Mouse (Mus musculus): ENCODE measurements around the gene Smarcd3. TPM values are rescaled to one million over a fixed set of nuclear protein-coding genes. Genes with fewer than 3 reads are reported as not detected.

Smarcd3 gene
- polyA plus RNA-seq, 1 experiment from 2014 or later, result 170 TPM

DNA sequence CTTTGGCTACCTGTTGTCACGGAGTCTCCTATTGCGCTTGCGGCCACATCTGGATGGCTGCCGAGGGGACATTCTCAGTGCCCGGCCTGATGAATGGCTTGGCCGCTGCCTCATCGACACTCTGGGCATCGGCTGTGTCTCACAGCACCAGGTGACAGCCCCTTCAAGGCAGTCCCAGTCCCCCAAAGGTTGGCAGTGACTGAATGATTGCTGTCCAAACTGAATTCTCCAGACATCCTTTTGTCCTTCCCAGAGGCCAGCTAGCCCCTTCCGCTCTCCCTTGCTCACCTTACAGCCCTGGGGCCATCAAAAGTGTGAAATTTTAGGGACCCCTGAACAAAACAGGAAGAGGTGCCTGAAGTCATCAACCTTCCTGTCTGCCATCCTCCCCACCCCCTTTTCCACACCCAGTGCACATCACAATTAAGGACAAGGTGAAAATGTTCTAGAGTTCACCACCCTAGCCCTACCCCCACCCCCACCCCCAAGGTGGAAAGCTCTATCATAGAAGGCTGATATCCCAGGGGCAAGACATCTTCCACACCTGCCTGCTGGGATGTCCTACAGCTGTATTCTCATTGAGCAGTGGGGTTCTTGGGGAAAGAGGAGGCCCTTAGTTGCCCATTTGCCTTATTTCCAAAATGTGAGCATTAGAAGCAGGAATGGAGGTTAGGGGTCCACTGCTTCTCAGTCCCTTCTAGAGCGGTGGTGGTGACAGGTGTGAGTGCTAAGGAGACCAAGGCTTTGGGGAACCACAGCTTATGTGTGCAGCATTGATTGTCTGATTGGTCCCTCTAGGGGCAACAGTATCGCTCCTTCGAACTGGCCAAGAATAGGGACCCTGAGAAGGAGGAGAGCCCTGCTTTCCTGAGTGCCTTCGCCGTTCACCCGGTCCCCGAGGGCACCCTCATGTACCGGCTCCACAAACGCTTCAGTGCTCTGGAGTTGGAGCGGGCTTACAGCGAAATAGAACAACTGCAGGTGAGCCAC, 34.4 kb downstream of the Smarcd3 start:
- H3K9me3 ChIP-seq (replicated peaks; ENCODE audit: control insufficient read depth, low read length), result no peaks in the 10 kb centered on the region
- H3K4me2 ChIP-seq (ENCODE audit: low read length), result no peak overlapping the region
- 90% methylated on average over 20 of the region's 20 CpGs for WGBS
- H3K4me1 ChIP-seq (ENCODE audit: control insufficient read depth, insufficient read depth, low read length), result peaks cover 16% of the 10 kb centered on the region
- ATAC-seq (no peak), DNase-seq (ENCODE audit: low spot score) (no peak)
- H3K4me3 ChIP-seq (ENCODE audit: low read depth, low read length), result no peak overlapping the region
- H3K27ac ChIP-seq (ENCODE audit: low read depth, low read length), result no peak overlapping the region
- no peak overlapping the region for H3K9ac ChIP-seq (ENCODE audit: low read length)
- peaks cover 64% of the 10 kb centered on the region for H3K36me3 ChIP-seq (ENCODE audit: control insufficient read depth, insufficient read depth, low read length)
- H3K27me3 ChIP-seq (replicated peaks; ENCODE audit: control insufficient read depth, insufficient read depth, low read length), result no peaks in the 10 kb centered on the region

DNA sequence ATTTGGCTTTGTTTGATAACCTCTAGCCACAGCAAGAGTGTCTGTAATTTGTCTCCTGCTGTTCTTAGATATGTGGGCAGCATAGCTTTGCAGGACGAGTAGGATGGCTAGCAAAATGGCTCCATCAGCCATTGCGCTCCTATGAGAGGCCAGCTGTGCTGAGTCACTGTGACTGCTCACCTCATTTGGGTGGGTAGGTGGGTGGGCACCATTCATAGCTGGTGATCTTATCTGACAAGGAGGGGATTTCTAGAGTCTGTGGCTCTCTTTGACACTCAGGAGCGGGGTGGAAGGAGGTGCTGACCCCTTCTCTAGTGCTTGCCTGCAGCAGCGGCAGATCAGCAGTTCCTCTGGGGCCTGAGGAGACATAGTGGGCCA, 37.0 kb downstream of the Smarcd3 start:
- H3K27ac ChIP-seq (ENCODE audit: low read depth, low read length), result peak overlapping the region; percentile 80; the same call in 1 of the 2 replicates
- peak overlapping the region; percentile 79 for H3K4me3 ChIP-seq (ENCODE audit: low read depth, low read length)
- H3K27me3 ChIP-seq (replicated peaks; ENCODE audit: control insufficient read depth, insufficient read depth, low read length), result no peaks in the 10 kb centered on the region
- 27% methylated on average over 4 of the region's 4 CpGs for WGBS
- H3K9ac ChIP-seq (ENCODE audit: low read length), result peak overlapping the region; percentile 88
- H3K36me3 ChIP-seq (ENCODE audit: control insufficient read depth, insufficient read depth, low read length), result peaks cover 38% of the 10 kb centered on the region
- H3K4me2 ChIP-seq (ENCODE audit: low read length), result peak overlapping the region; percentile 93
- H3K9me3 ChIP-seq (replicated peaks; ENCODE audit: control insufficient read depth, low read length), result no peaks in the 10 kb centered on the region
- ATAC-seq (peak; percentile 12; the same call in 1 of the 2 replicates), DNase-seq (ENCODE audit: low spot score) (no peak)
- peaks cover 16% of the 10 kb centered on the region for H3K4me1 ChIP-seq (ENCODE audit: control insufficient read depth, insufficient read depth, low read length)

DNA sequence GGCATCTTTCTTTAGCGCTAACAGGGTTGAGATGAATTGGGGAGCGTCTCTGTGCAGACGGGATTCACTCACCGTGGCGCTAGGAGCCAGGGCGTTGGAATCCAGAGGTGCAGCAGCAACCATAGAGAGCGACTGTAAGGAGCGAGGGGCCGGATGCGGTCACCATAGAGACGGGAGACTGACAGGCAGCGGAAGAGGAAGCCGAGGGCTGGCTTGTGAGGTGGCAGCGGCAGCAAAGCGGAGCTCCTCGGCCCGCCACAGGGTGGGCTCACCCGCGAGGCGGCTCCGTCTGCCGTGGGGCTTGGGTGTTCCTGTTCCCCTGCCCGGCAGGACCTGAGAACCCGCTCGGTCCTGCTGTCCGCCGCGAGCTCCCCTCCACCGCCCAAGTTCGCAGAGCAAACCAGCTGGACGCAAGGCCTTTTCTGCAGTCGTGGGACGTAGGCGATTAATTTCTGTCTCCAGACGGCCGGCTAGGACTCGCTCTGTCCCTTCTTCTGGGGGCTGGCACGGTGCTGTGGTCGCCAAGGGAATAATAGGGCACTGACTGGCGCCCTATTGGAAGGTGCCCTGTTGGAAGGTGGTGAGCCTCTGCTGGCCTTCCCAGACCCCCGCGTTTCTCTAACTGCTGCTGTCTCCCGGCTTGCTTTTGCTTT, 37.5 kb downstream of the Smarcd3 start, which contains the start of gene Chpf2:
TSS of gene Chpf2 (plus strand) at position 195 of the 653 bp plus-strand sequence.
- H3K9ac ChIP-seq (ENCODE audit: low read length), result peak within 1 kb of the TSS; percentile 88
- H3K4me2 ChIP-seq (ENCODE audit: low read length), result peak within 1 kb of the TSS; percentile 93
- DNase-seq (ENCODE audit: low spot score) (peak; percentile 94), ATAC-seq (peak; percentile 95)
- H3K9me3 ChIP-seq (replicated peaks; ENCODE audit: control insufficient read depth, low read length), result no peaks in the 10 kb centered on the region
- H3K4me3 ChIP-seq (ENCODE audit: low read depth, low read length), result peak within 1 kb of the TSS; percentile 79
- H3K27me3 ChIP-seq (replicated peaks; ENCODE audit: control insufficient read depth, insufficient read depth, low read length), result no peaks in the 10 kb centered on the region
- H3K36me3 ChIP-seq (ENCODE audit: control insufficient read depth, insufficient read depth, low read length), result peaks cover 32% of the 10 kb centered on the region
- peak within 1 kb of the TSS; percentile 80 for H3K27ac ChIP-seq (ENCODE audit: low read depth, low read length)
- under 1% methylated on average over 43 of the region's 43 CpGs for WGBS
- H3K4me1 ChIP-seq (ENCODE audit: control insufficient read depth, insufficient read depth, low read length), result peaks cover 16% of the 10 kb centered on the region

DNA sequence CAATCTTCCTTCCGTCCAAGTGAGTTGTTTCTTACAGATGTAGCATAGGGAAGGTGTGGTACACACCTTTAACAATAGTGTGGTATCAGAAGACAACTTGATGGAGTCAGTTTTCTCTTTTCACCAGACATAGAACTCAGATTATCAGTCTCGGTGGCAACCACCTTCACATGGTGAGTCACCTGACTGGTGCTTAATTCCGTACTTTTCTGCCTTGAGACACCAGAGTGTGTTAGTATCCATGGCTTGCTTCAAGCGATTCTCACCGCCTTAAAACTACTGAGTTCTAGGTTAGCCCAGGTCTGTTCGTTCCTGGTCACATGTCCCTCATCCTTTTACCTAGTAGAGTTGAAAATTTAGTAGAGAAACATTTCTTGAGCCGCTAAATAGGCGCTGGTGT, 38.1 kb downstream of the Smarcd3 start:
- H3K27ac ChIP-seq (ENCODE audit: low read depth, low read length), result peak overlapping the region; percentile 80; the same call in 1 of the 2 replicates
- no peaks in the 10 kb centered on the region for H3K27me3 ChIP-seq (replicated peaks; ENCODE audit: control insufficient read depth, insufficient read depth, low read length)
- 9% methylated on average over 8 of the region's 8 CpGs for WGBS
- peaks cover 15% of the 10 kb centered on the region for H3K4me1 ChIP-seq (ENCODE audit: control insufficient read depth, insufficient read depth, low read length)
- peak; percentile 35 for ATAC-seq
- peak overlapping the region; percentile 93 for H3K4me2 ChIP-seq (ENCODE audit: low read length)
- DNase-seq (ENCODE audit: low spot score), result no peak
- H3K9me3 ChIP-seq (replicated peaks; ENCODE audit: control insufficient read depth, low read length), result no peaks in the 10 kb centered on the region
- H3K9ac ChIP-seq (ENCODE audit: low read length), result peak overlapping the region; percentile 88
- peak overlapping the region; percentile 79 for H3K4me3 ChIP-seq (ENCODE audit: low read depth, low read length)
- peaks cover 27% of the 10 kb centered on the region for H3K36me3 ChIP-seq (ENCODE audit: control insufficient read depth, insufficient read depth, low read length)

DNA sequence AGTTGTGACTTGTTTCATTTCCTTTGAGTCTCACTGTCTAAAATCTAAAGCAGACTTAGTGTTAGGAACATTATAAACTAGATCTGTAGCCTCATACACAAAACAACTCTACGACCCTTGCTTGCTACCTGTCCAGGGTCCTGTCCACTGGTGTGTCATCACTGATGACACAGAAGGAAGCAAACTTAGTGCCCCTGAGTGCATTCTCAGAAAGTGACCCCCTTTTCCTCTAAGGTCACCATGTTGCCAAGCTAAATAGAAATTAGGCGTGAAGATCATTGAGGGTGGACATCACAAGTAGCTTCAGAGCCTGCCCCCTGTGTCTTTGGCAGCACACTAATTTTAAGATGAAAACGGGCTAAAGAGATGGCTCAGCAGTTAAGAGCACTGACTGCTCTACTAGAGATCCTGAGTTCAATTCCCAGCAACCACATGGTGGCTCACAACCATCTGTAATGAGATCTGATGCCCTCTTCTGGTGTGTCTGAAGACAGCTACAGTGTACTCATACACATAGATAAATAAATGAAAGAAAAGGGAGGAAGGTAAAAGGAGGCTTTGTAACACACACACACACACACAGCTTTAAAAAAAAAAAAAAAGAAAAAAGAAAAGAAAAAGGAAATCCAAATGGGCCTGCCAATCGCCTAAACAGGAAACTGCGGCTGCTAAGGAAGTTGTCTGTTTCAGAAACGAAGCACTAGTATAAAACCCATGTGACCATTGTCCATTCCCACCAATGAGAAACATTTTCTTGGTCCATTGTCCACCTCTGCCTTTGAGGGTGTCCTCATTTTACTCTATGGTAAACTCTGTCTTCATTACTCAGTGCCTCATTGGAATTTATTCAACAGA, 45.9 kb downstream of the Smarcd3 start:
- H3K9me3 ChIP-seq (replicated peaks; ENCODE audit: control insufficient read depth, low read length), result no peaks in the 10 kb centered on the region
- peak overlapping the region; percentile 59 for H3K4me3 ChIP-seq (ENCODE audit: low read depth, low read length)
- H3K4me2 ChIP-seq (ENCODE audit: low read length), result peak overlapping the region; percentile 86
- no peak overlapping the region for H3K27ac ChIP-seq (ENCODE audit: low read depth, low read length)
- ATAC-seq (no peak), DNase-seq (ENCODE audit: low spot score) (no peak)
- H3K9ac ChIP-seq (ENCODE audit: low read length), result peak overlapping the region; percentile 52; the same call in 1 of the 2 replicates
- H3K27me3 ChIP-seq (replicated peaks; ENCODE audit: control insufficient read depth, insufficient read depth, low read length), result no peaks in the 10 kb centered on the region
- WGBS, result 76% methylated on average over 6 of the region's 6 CpGs
- H3K36me3 ChIP-seq (ENCODE audit: control insufficient read depth, insufficient read depth, low read length), result peaks cover 19% of the 10 kb centered on the region
- H3K4me1 ChIP-seq (ENCODE audit: control insufficient read depth, insufficient read depth, low read length), result peaks cover 11% of the 10 kb centered on the region

DNA sequence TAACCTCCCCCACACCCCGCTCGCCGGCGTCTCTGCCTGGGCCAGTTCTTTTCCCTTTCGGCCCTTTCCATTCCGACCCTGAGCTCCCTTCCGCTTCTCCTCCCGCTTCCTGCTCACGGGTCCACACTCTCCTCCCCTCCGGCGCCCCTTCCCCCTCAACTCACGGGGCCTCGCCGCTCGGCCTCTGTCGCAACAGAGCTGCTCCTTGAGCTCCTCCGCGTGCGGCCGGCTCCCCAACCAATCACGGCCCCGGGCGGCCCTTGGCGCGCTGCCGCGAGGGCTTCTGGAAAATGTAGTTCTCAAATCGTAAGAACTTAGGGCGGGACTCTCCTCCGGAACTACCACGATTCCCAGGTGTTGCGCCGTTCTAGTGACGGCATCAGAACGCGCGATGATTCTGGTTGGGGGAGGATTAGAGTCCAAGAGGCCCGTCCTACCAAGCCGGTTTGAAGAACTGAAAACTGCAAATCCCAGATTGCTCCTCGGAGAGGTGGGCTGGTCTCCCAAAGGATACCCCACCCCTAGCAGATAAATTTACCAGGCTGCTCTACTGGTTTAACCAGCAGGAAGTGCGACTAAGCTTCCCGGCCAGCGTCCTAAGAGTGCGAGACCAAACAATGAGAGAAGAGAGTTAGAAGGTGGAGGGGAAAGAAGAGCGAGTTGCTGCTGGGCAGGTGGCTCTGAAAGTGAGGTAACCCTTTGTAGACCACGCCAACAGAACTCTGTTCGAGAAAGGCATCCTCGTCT, 46.9 kb downstream of the Smarcd3 start, which contains the start of gene Abcf2:
TSS of gene Abcf2 (minus strand) at position 285 of the 747 bp plus-strand sequence.
- DNase-seq (ENCODE audit: low spot score) (peak; percentile 100), ATAC-seq (peak; percentile 97)
- no peaks in the 10 kb centered on the region for H3K27me3 ChIP-seq (replicated peaks; ENCODE audit: control insufficient read depth, insufficient read depth, low read length)
- H3K36me3 ChIP-seq (ENCODE audit: control insufficient read depth, insufficient read depth, low read length), result peaks cover 29% of the 10 kb centered on the region
- peak within 1 kb of the TSS; percentile 80 for H3K9ac ChIP-seq (ENCODE audit: low read length)
- no peaks in the 10 kb centered on the region for H3K9me3 ChIP-seq (replicated peaks; ENCODE audit: control insufficient read depth, low read length)
- peak within 1 kb of the TSS; percentile 59 for H3K4me3 ChIP-seq (ENCODE audit: low read depth, low read length)
- peak within 1 kb of the TSS; percentile 86 for H3K4me2 ChIP-seq (ENCODE audit: low read length)
- WGBS, result under 1% methylated on average over 48 of the region's 48 CpGs
- peaks cover 11% of the 10 kb centered on the region for H3K4me1 ChIP-seq (ENCODE audit: control insufficient read depth, insufficient read depth, low read length)
- H3K27ac ChIP-seq (ENCODE audit: low read depth, low read length), result peak within 1 kb of the TSS; percentile 58; the same call in 1 of the 2 replicates

DNA sequence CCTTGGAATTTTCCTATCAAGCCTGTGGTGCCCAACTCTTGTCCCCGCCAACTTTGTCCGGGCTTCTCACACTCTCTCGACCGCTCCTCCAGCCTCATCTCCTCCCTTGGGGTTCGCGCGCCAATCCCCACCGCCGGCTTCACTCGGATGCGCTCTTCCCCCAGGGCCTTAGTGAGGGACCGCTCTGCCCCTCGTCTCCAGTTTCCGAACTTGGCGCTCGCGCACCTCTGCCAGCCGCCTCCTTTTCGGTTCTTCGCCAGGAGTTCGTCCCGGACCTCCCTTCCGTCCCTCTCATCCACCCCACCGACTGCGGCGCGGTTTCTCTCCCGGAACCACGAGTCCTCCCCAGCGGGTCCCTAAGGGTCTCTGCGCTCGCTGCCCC, 47.4 kb downstream of the Smarcd3 start:
- peak overlapping the region; percentile 58; the same call in 1 of the 2 replicates for H3K27ac ChIP-seq (ENCODE audit: low read depth, low read length)
- DNase-seq (ENCODE audit: low spot score) (no peak), ATAC-seq (peak; percentile 33)
- H3K4me1 ChIP-seq (ENCODE audit: control insufficient read depth, insufficient read depth, low read length), result peaks cover 11% of the 10 kb centered on the region
- peaks cover 35% of the 10 kb centered on the region for H3K36me3 ChIP-seq (ENCODE audit: control insufficient read depth, insufficient read depth, low read length)
- H3K9ac ChIP-seq (ENCODE audit: low read length), result peak overlapping the region; percentile 80
- H3K27me3 ChIP-seq (replicated peaks; ENCODE audit: control insufficient read depth, insufficient read depth, low read length), result no peaks in the 10 kb centered on the region
- no peaks in the 10 kb centered on the region for H3K9me3 ChIP-seq (replicated peaks; ENCODE audit: control insufficient read depth, low read length)
- H3K4me2 ChIP-seq (ENCODE audit: low read length), result peak overlapping the region; percentile 86
- WGBS, result under 1% methylated on average over 32 of the region's 32 CpGs
- peak overlapping the region; percentile 59 for H3K4me3 ChIP-seq (ENCODE audit: low read depth, low read length)

Data from forebrain, embryonic 14.5 days (tissue).